Mouse (Mus musculus) kidney, adult 2 months (tissue): Measurements from ENCODE around the gene Trp53bp2. TPM values are rescaled to one million over a fixed set of nuclear protein-coding genes. Genes with fewer than 3 reads are reported as not detected.

Experiments
- DNase-seq: peaks from one replicate; pipeline ENCODE4 v3.0.0; 2021
- H3K27ac ChIP-seq: fragments of 200-500 bp; 2 replicates; pipeline ENCODE4 v1.5.1; 2012; ENCODE audit warnings: low read depth, low read length, control low read depth, inconsistent platforms; ENCODE audit not compliant: insufficient read depth
- H3K27me3 ChIP-seq: fragments of 200-500 bp; replicated peaks from 2 replicates; pipeline ENCODE4 v1.6.1; 2012; ENCODE audit warnings: mild to moderate bottlenecking, moderate library complexity, low read length, inconsistent platforms; ENCODE audit not compliant: control insufficient read depth, insufficient read depth
- H3K36me3 ChIP-seq: fragments of 200-500 bp; 2 replicates; pipeline ENCODE4 v1.6.1; 2012; ENCODE audit warnings: mild to moderate bottlenecking, moderate library complexity, low read length, inconsistent platforms; ENCODE audit not compliant: control insufficient read depth, insufficient read depth
- H3K4me1 ChIP-seq: fragments of 200-500 bp; 2 replicates; pipeline ENCODE4 v1.6.1; 2011; ENCODE audit warnings: low read length; ENCODE audit not compliant: control insufficient read depth, insufficient read depth
- H3K4me3 ChIP-seq: fragments of 200-500 bp; 2 replicates; pipeline ENCODE4 v1.5.1; 2011; ENCODE audit warnings: mild to moderate bottlenecking, low read depth, low read length, control low read depth; ENCODE audit not compliant: insufficient read depth
- CTCF ChIP-seq: fragments of 200-500 bp; conservative IDR thresholded peaks from 2 replicates; pipeline ENCODE4 v1.5.1; 2011; ENCODE audit warnings: low read depth, mild to moderate bottlenecking, control low read depth, low read length, moderate library complexity, mixed read lengths; ENCODE audit not compliant: insufficient read depth, insufficient read length
- POLR2A ChIP-seq: fragments of 200-500 bp; IDR thresholded peaks from one replicate; pipeline ENCODE4 v1.6.1; 2011; ENCODE audit warnings: low read depth, low read length, control low read depth
- WGBS: fragments of 180-500 bp; shearing (Covaris S2); methylation state at CpG from one replicate; pipeline ENCODE4 v1.1.7; 2018; 5-methylcytosine and 5-hydroxymethylcytosine counted together
- polyA plus RNA-seq: library from polyadenylated mRNA; depleted of rRNA; stranded (reverse); fragments of >200 nt; gene quantifications from 2 replicates; pipeline ENCODE4 v1.2.3, GENCODE M21; 2012

Gene Trp53bp2
- polyA plus RNA-seq, 1 experiment, result 25.0 TPM

- H3K27me3 ChIP-seq, result no peaks in the 10 kb centered on the region
- no peak for DNase-seq
- TF ChIP-seq POLR2A (no peak), CTCF (no peak)
- no peaks in the 10 kb centered on the region for H3K4me1 ChIP-seq
- no peak overlapping the region for H3K27ac ChIP-seq
- no peak overlapping the region for H3K4me3 ChIP-seq
- no peaks in the 10 kb centered on the region for H3K36me3 ChIP-seq
- 88% methylated on average over 8 of the region's 8 CpGs for WGBS
These were observed 22.5 kb upstream of the Trp53bp2 start for GRCm38 (mm10) chr1:182386449-182386848.

DNA sequence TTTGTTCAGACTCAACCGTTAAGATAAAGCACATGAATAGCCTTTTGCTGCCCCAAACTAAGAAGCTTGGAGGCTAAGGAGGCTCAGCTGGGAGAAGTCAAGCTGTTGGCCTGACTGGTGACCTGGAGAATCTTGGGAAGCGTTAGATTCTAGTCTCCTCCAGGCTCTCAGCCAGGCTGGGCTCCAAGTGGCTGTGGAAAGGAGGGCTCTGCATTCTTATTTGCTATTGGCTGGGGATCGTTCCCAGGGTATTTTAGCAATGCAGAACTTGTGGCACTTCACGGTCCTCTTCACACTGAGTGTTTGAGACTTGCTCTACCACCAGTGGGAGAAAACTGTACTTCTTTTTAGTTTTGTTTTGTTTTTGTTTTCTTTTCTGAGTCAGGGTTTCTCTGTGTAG, 20.2 kb upstream of the Trp53bp2 start:
- Histone ChIP-seq H3K4me3 (no peak overlapping the region), H3K27me3 (no peaks in the 10 kb centered on the region), H3K27ac (no peak overlapping the region), H3K36me3 (no peaks in the 10 kb centered on the region), H3K4me1 (no peaks in the 10 kb centered on the region)
- TF ChIP-seq POLR2A (no peak), CTCF (no peak)
- peak; percentile 51 for DNase-seq
- 32% methylated on average over 4 of the region's 4 CpGs for WGBS

DNA sequence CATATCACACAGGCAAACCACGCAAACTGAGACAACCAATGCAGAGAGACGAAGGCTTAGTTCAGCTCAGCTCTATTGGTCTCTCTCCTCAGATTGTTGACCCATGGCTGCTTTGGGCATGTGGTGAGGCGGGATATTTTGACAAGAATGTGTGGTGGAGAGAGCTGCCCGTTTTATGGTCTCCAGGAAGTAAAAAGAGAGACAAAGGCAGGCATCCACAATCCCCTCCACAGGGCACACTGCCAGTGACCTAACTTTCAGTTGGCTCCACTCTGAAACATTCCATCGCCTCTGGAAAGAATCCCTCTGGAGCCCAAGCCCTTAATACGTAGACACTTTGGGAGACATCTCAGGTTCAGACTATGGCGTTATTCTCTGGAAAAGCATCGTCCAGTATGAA, 10.8 kb upstream of the Trp53bp2 start:
- Histone ChIP-seq H3K4me1 (no peaks in the 10 kb centered on the region; the same call in 1 of the 2 replicates), H3K4me3 (no peak overlapping the region), H3K36me3 (no peaks in the 10 kb centered on the region), H3K27ac (no peak overlapping the region), H3K27me3 (0 out of 2 replicates have a peak, but pooled peaks cover 1% of the 10 kb centered on the region)
- no peak for TF ChIP-seq POLR2A
- TF ChIP-seq CTCF, result no peak
- 61% methylated on average over 8 of the region's 8 CpGs for WGBS
- DNase-seq, result no peak

DNA sequence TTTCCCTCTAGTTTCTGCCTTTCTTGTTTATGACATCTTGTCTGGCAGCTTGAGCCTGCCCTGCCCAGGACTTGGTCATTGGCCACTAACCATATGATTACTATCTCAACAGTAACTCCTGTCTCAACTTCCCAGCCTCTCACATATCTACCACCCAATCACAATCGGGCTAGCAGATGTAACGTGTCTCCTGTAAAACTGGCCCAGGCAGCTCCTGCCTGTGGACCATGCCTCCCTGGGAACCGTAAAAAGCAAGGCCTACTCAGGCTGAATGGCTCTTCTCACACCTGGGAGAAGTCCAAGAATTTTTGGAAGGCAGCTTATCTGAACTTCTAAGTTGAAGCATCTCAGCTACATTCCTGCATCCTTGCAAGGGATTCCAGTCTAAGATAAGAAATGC, 10.2 kb upstream of the Trp53bp2 start:
- TF ChIP-seq POLR2A, result no peak
- TF ChIP-seq CTCF, result no peak
- H3K4me3 ChIP-seq, result no peak overlapping the region
- H3K27ac ChIP-seq, result no peak overlapping the region
- no peaks in the 10 kb centered on the region for H3K36me3 ChIP-seq
- H3K4me1 ChIP-seq, result no peaks in the 10 kb centered on the region; the same call in 1 of the 2 replicates
- 47% methylated on average over 3 of the region's 3 CpGs for WGBS
- 0 out of 2 replicates have a peak, but pooled peaks cover 1% of the 10 kb centered on the region for H3K27me3 ChIP-seq
- peak; percentile 9 for DNase-seq

- 86% methylated on average over 2 of the region's 2 CpGs for WGBS
- Histone ChIP-seq H3K36me3 (no peaks in the 10 kb centered on the region), H3K4me1 (no peaks in the 10 kb centered on the region; the same call in 1 of the 2 replicates), H3K27me3 (0 out of 2 replicates have a peak, but pooled peaks cover 1% of the 10 kb centered on the region), H3K4me3 (no peak overlapping the region), H3K27ac (no peak overlapping the region)
- TF ChIP-seq POLR2A, result no peak
- no peak for TF ChIP-seq CTCF
- DNase-seq, result no peak
These were observed 9.8 kb upstream of the Trp53bp2 start for GRCm38 (mm10) chr1:182399205-182399604.

GRCm38 (mm10) chr1:182399908-182400307, 9.1 kb upstream of the Trp53bp2 start:
- Histone ChIP-seq H3K27me3 (0 out of 2 replicates have a peak, but pooled peaks cover 1% of the 10 kb centered on the region), H3K4me3 (no peak overlapping the region), H3K27ac (no peak overlapping the region), H3K36me3 (no peaks in the 10 kb centered on the region), H3K4me1 (no peaks in the 10 kb centered on the region; the same call in 1 of the 2 replicates)
- WGBS, result 95% methylated on average over 3 of the region's 3 CpGs
- DNase-seq, result no peak
- no peak for TF ChIP-seq CTCF
- no peak for TF ChIP-seq POLR2A

GRCm38 (mm10) chr1:182403076-182403475, 5.9 kb upstream of the Trp53bp2 start:
- H3K27ac ChIP-seq, result no peak overlapping the region
- TF ChIP-seq POLR2A (no peak), CTCF (no peak)
- no peak overlapping the region for H3K4me3 ChIP-seq
- no peaks in the 10 kb centered on the region for H3K27me3 ChIP-seq
- DNase-seq, result no peak
- H3K36me3 ChIP-seq, result no peaks in the 10 kb centered on the region
- H3K4me1 ChIP-seq, result no peaks in the 10 kb centered on the region; the same call in 1 of the 2 replicates
- 48% methylated on average over 13 of the region's 13 CpGs for WGBS
